Mouse (Mus musculus) right cerebral cortex, postnatal 14 days (tissue): ENCODE measurements at regions not wholly inside any gene's neighbourhood (a gene's known extent, or its start where the extent isn't known, plus 50 kb on each side); places are given as distances from the start of the nearest gene placed in this dataset.

Experiments used
- DNase-seq: peaks from one replicate; pipeline ENCODE4 v3.0.0; 2022

GRCm38 (mm10) chr3:146337429-146337828 is 67.0 kb upstream of the Ssx2ip start:
- no peak for DNase-seq

GRCm38 (mm10) chr3:146337861-146338281 is 66.6 kb upstream of the Ssx2ip start:
- DNase-seq, result peak; percentile 39

- DNase-seq, result no peak
Measured at GRCm38 (mm10) chr3:146338445-146338844, 66.0 kb upstream of the Ssx2ip start.

GRCm38 (mm10) chr3:146340316-146341055 is 64.0 kb upstream of the Ssx2ip start:
- no peak for DNase-seq

GRCm38 (mm10) chr3:146341652-146342340 is 62.6 kb upstream of the Ssx2ip start:
- no peak for DNase-seq

- DNase-seq, result no peak
Measured at GRCm38 (mm10) chr3:146342727-146343126, 61.7 kb upstream of the Ssx2ip start.

GRCm38 (mm10) chr3:146343649-146344401 is 60.6 kb upstream of the Ssx2ip start:
- DNase-seq, result peak; percentile 68

GRCm38 (mm10) chr3:146344402-146345025 is 59.9 kb upstream of the Ssx2ip start:
- no peak for DNase-seq

- DNase-seq, result peak; percentile 67
Measured at GRCm38 (mm10) chr3:146345308-146345780, 59.1 kb upstream of the Ssx2ip start.

GRCm38 (mm10) chr3:146345946-146346345 is 58.5 kb upstream of the Ssx2ip start:
- DNase-seq, result no peak

GRCm38 (mm10) chr3:146347311-146347710 is 57.1 kb upstream of the Ssx2ip start:
- DNase-seq, result no peak

- no peak for DNase-seq
Measured at GRCm38 (mm10) chr3:146348921-146349320, 55.5 kb upstream of the Ssx2ip start.

- DNase-seq, result no peak
Measured at GRCm38 (mm10) chr3:146349393-146349792, 55.0 kb upstream of the Ssx2ip start.

GRCm38 (mm10) chr3:146350126-146350525 is 54.3 kb upstream of the Ssx2ip start:
- no peak for DNase-seq

GRCm38 (mm10) chr3:146351468-146351867 is 53.0 kb upstream of the Ssx2ip start:
- DNase-seq, result no peak

GRCm38 (mm10) chr3:146352187-146352586 is 52.3 kb upstream of the Ssx2ip start:
- DNase-seq, result no peak

- no peak for DNase-seq
Measured at GRCm38 (mm10) chr3:146353961-146354360, 50.5 kb upstream of the Ssx2ip start.
